Mouse (Mus musculus) heart, adult 8-10 months (tissue): ENCODE data around the gene Aff4. TPM values are rescaled to one million over a fixed set of nuclear protein-coding genes. Genes with fewer than 3 reads are reported as not detected.
"Not testable (repeated sequence)": the region's sequence is repeated elsewhere in the genome, so short reads cannot be mapped to it uniquely, and the experiment has no call there.

Source experiments
- DNase-seq: peaks from one replicate; pipeline ENCODE4 v3.0.0; 2022; ENCODE audit warnings: low spot score
- total RNA-seq, 4 experiments: library from RNA; stranded (reverse); gene quantifications; 2 replicates each; pipeline ENCODE4 v1.2.4; 2022

Aff4 gene
- total RNA-seq, 4 experiments from 2014 or later = 73.2 to 91.8 (median 82.4) TPM

- DNase-seq = no peak
Observed at GRCm38 (mm10) chr11:53337684-53338083, 12.9 kb upstream of the Aff4 start.

GRCm38 (mm10) chr11:53341019-53341418, 9.6 kb upstream of the Aff4 start:
- not testable (repeated sequence) for DNase-seq

GRCm38 (mm10) chr11:53342711-53343110, 7.9 kb upstream of the Aff4 start:
- no peak for DNase-seq

GRCm38 (mm10) chr11:53345328-53345727, 5.3 kb upstream of the Aff4 start:
- no peak for DNase-seq

DNA sequence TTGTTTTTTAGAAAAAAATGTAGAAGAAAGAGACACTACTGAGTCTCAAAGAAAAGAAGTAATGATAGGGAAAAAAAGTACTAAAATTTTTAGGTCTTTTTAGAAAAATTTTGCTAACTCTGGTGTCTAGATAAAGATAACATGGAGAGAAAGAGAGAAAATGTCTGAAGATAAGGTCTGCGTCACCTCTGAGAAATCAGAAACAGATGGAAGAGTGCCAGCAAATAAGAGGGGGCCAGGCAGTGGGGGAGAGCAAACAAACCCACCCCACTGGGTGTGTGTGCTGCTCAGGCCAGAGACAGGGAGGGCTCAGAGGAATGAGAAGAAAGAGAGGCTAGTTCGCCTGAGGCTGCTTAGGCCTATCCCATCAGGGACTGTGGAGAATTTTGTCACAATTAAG, 4.9 kb upstream of the Aff4 start:
- DNase-seq = no peak

DNA sequence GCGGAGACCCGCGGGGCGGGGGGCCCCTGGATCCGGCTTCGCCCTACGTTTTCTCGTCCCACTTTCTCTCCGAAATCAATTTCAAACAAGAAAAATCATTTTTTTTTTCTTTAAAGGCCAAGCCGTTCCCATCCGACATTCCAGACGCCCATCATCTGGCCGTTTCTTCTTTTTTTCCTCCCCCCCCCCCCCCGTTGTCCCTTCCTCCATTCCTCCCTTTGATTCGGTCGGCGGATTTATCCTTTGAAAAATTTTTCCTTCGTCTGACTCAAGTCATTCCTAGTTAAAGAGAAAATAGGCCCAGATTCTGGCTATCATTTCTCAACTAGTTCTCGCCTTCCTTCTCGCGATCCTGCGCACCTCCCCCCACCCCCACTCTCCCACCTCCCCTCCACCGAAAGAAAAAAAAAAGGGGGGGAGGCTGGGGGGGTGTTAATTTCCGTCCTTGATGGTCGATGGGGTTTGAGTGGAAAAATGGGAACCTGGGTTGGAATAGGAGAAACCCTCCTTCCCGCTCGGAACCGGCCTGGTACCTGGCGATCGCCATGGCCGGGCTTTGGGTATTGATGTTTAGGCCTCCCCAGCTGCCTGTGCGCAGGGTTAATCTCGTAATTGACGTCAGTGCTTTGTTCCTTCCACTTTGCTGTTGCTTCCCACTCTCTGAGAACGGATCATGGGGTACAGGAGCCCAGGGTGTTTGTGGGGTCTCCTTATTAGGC, 750 bp downstream of the Aff4 start:
- peak; percentile 50 for DNase-seq

DNA sequence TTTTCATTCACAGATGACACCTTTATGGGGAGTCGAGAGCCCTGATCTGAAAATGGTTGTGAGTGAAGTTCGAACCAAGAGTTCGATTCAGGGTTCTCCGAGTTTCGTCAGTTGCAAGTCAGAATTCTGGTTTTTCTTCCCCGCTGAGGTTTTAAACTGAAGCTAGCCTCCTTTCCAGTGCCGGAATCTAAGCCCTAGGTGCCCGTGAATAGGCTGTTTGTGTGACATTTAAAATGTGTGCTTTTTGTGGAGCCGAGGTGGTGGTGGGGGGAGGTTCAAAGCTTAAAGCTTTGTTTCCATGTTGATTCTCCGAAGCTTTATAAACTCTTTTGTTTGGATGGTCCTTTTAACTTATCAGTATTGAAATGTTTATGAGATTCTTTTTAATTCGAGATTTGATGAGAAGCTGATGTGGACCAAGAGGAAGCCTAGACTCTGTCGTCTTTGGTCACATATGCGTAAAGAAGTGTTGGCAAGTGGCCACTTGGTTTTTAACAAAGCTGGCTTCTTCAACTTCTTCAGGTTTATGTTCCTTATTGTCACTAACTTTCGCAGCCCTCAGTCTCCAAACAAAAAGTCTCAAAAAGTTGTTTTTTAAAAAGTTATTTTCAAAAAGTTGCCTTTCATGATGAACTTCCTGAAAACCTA, 1.4 kb downstream of the Aff4 start:
- no peak for DNase-seq

DNA sequence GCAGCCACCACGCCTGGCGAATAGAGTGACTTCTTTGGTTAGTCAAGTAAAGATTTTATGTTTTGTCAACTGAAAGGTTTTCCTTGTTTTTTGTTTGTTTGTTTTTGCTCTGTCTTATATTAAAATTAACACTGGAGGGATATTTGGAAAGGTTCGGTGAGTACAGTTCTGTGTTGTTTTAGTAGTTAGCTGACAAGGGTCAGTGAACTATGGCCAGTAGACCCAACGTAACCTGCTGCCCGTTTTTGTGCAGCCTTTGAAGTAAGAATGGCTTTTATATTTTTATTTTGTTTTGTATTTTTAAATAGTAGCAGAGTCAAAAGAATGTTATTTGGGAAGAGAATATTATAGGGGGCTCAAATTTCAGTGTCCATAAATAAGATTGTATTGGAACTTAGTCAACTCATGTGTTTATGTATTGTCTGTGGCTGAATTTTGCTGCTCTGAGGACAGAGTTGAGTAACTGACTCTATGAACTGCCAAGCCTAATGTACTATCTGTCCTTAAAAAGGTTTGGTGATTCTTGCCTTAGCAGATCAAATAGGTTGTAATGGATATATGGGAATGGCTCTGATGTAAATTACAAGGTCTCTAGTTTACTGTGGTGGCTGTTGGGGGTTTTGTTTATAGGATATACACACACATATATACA, 8.0 kb downstream of the Aff4 start:
- no peak for DNase-seq

- DNase-seq = no peak
Observed at GRCm38 (mm10) chr11:53367032-53367431, 16.4 kb downstream of the Aff4 start.

GRCm38 (mm10) chr11:53378918-53379317, 28.3 kb downstream of the Aff4 start:
- no peak for DNase-seq

GRCm38 (mm10) chr11:53383758-53384428, 33.3 kb downstream of the Aff4 start:
- no peak for DNase-seq

DNA sequence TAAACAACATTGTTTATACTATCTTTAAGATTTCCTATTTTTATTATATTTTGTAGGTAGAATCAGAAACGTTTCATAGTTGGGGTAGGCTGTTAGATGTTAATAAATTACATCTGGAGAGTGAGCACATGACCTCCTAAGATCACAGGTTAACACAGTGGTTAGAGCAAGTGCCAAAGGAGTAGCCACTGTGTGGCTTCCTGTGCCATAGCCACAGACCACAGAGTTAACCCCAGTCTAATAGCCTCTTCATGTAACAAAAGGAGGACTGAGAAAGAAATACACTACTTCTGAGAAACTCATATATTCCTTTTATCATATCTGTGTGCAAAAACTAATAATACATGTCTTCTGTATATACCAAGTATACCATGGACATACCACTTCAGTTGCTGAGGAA, 43.2 kb downstream of the Aff4 start:
- no peak for DNase-seq

GRCm38 (mm10) chr11:53403638-53404037, 53.0 kb downstream of the Aff4 start:
- DNase-seq = no peak

- no peak for DNase-seq
Observed at GRCm38 (mm10) chr11:53411738-53412137, 61.1 kb downstream of the Aff4 start.

DNA sequence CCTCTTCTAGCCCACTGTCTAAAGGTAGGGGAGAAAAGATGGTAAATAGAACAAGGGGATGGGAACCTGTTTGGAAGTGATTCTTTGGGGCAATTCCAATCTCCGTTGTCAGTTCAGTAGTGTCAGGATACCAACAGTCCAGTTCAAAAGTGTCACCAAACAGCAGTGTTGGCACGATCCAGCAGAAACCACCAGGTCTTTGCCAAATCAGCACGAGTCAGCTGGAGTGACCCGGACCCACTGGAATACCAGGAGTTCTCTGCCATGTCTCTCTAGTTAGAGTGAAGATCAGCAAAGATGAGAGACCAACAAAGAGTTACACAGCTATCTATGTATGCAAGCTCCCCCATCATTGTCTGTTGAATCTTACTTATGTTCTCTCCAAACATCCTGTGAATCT, 63.2 kb downstream of the Aff4 start:
- DNase-seq = no peak

- DNase-seq = no peak
Observed at GRCm38 (mm10) chr11:53418048-53418447, 67.4 kb downstream of the Aff4 start.

- no peak for DNase-seq
Observed at GRCm38 (mm10) chr11:53423036-53423435, 72.4 kb downstream of the Aff4 start, which contains the start of gene Leap2. TSS of gene Leap2 (minus strand) at chr11:53423170.

GRCm38 (mm10) chr11:53424826-53425225, 74.2 kb downstream of the Aff4 start:
- DNase-seq = no peak

DNA sequence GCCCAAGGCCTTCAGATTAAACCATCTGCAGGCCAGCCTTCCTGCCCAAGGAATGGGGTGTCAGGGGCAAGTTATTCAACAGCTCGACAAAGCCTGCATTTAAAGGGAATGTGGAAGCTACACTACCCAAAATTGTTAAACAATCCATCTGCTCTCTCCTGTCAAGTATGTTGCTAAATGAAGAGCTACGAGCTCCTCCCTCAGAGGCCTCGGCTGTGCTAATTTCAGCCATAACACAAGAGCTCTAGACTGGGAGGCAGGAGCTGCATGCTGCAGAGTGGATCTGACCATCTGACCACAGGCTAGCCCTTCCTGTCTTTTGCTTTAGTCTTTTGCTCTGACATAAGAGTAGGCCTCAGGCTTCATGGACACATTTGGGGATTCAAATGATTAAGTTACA, 74.6 kb downstream of the Aff4 start:
- DNase-seq = no peak

DNA sequence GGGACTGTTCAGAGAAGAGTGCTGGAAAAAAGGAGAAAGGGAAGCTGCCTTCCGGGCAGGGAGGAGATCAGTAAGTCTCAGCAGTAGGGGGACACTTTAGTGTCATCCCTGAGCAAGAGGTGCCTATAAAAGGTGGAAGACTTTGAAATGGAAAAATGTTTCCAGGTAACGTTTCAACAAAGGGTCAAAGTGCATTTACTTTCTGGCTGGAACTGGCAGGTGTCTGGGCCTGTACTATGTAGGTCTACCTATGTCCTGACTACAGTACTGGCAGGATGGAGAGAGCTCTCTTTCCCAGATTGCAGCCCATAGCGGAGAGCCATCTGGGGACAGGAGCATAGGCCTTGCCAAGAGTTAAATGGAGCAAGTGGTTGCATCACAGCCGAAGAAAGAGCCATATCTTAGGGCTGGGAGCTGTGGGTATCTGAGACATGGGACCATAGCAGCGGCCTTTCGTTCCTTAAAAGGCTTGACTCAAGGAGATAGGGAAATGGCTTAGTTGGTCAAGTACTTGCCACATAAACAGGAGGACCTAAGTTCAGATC, 75.2 kb downstream of the Aff4 start:
- no peak for DNase-seq

DNA sequence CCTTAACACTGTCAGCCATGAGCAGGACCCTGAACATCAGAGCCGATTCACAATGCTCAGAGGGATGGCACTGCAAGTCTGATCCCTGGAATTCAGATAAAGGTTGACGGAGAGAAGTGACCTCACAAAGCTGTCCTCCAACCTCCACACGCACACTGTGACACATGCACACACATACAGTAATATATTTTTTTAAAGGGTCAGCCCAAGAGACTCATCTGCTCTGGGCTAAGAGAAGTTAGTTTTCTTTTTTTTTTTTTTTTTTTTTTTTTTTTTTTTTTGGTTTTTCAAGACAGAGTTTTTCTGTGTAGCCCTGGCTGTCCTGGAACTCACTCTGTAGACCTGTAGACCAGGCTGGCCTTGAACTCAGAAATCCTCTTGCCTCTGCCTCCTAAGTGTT, 76.3 kb downstream of the Aff4 start:
- DNase-seq = not testable (repeated sequence)
